Mouse (Mus musculus) bone marrow, adult 2 months (tissue): Measurements from ENCODE around the gene Rexo1.

Source experiments
- CTCF ChIP-seq: fragments of 200-500 bp; IDR thresholded peaks from 2 replicates; pipeline ENCODE4 v1.5.1; 2011; ENCODE audit warnings: low read length, control low read depth; ENCODE audit not compliant: control insufficient read depth, insufficient read depth
- POLR2A ChIP-seq: fragments of 200-500 bp; IDR thresholded peaks from 2 replicates; pipeline ENCODE4 v1.6.1; 2011; ENCODE audit warnings: low read depth, mild to moderate bottlenecking, control low read depth, low read length, borderline replicate concordance; ENCODE audit not compliant: control insufficient read depth

DNA sequence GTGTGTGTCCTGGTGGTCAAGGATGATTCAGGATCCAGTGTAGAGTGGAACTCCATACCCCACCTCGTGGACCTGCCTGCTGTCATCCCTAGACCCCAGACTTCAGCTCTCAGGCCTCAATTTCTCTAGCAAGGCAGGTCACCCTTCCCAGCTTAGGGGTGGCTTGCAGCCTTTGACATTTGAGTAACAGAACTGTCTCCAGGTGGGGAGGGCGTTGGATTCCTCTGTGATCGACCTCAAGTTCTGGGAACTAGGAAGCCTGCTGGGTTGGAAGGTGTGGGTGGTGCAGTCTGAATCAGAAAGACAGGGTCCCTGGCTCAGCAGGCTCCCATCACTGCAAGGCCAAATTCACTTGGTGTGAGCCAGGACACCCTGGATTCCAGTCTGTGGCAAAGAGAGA is 13.5 kb upstream of the Rexo1 start:
- TF ChIP-seq POLR2A (no peak), CTCF (no peak)
